Mouse (Mus musculus) kidney, postnatal 36 days (tissue): ENCODE measurements around the gene Plekhm1.

Source experiments
- DNase-seq, 2 experiments: peaks; one replicate each; pipeline ENCODE4 v3.0.0; 2021 to 2022; ENCODE audit warnings: mixed read lengths in 2 of 2

Plekhm1 gene

DNA sequence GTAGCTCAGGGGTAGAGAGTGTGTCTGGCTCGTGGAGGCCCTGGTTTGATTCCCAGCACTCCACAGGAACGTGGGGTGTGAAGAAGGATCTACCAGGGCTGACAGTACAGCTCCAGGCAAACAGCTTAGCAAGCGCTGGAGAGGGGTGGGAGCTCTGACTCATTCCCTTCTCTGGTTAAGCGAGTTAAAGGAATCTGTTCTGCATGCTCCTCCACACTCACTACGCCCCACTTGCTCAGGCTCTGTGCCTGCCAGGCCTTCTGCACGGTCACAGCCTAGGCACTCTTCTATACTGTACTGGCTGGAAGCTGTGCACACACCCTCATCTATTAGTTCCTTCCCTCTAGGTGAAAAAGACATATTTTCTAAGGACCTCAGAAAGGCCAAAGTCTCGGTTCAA, 18.5 kb downstream of the Plekhm1 start:
- no peak for DNase-seq

DNA sequence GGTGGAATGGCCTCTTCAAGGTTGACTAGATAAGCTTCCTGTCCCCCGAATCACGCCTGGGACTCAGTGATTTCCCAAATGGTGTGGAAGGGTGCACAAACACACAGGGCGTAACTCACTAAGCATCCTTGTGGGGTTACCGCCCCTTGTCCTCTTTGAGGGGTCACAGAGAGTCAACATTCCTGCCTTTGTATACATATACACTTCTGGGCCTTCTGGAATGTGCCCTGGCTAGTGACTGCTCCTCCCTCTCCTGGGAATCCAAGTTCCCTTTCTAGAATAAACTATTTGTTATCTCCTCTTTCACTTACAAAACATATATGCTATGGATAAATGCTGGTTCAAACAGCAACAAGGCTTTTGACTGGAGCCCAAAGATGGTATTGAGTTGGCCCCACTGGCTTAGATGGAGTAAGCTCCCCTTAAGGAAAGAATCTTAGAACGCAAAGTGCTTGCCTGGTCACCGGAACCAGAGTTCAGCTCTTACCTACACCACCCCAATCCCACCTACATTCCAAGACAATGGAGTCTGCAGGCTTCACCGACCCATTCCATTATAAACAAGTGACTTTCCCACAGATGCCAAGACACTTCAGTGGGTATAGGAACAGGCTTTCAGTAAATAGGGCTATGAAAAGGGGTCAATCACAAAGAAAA, 24.5 kb downstream of the Plekhm1 start:
- DNase-seq, result no peak

GRCm38 (mm10) chr11:103386827-103387226, 25.7 kb downstream of the Plekhm1 start:
- DNase-seq, result no peak

- peak; percentile 74 to 87 for DNase-seq
Measured at GRCm38 (mm10) chr11:103381956-103382613, 30.4 kb downstream of the Plekhm1 start.

GRCm38 (mm10) chr11:103381505-103381904, 31.0 kb downstream of the Plekhm1 start:
- DNase-seq, result no peak

DNA sequence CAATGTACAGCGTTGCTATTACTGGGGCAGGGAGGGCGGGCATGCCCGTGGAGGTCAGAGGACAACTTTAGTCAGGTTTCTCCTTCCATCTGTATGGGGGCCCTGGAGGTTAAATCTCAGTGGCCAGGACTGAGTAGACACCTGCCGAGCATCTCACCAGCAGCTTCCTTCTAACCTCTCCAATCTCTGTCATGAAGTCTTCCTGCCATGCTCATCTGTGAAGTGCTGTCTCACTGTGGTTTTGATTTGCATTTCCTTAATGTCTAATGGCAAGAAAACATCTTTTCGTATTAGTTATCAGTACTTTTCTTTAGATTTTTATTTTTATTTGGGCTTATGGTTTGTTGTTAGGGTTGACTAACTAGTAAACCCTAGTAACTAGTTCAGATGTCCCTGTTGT, 32.0 kb downstream of the Plekhm1 start:
- no peak for DNase-seq

DNA sequence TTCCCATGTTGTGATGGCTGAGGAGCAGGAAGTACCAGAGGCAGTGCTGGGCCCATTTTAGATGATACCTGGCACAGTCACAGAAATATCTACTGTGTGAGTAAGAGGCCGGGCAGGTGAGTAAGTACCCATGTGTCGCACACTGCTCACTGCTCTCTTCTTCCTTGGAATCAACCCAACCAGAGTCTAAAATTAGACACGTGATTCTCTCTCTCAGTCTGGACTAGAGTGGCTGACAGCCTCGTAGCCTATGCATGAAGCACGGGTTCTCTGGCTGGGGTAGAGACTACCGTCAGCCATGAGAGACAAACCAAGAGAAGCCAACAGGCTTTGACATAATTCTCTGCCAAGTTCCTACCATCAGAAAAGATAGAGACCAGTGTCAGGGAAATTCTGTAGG, 34.1 kb downstream of the Plekhm1 start:
- DNase-seq, result no peak

- no peak for DNase-seq
Measured at GRCm38 (mm10) chr11:103375772-103376171, 36.7 kb downstream of the Plekhm1 start.

DNA sequence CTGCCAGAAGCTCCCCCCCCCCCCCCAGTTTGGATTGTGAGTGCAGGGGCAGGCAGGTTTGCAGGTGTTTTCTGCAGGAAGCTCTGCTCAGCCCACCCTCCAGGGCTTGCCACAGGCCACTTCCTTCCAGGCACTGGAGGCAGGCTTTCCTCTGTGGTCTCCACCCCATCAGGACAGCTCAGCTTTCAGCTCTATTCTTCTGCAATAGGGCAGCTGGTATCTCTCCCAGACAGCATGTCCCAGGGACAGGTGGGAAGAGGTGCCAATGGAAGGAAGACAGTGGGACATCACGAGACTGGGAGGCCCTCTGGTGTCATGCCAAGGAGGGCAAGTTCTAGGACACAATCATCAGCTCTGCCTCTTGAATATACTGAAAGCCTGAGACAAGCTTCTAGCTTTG, 37.2 kb downstream of the Plekhm1 start:
- no peak for DNase-seq

- no peak for DNase-seq
Measured at GRCm38 (mm10) chr11:103373922-103374321, 38.6 kb downstream of the Plekhm1 start.

DNA sequence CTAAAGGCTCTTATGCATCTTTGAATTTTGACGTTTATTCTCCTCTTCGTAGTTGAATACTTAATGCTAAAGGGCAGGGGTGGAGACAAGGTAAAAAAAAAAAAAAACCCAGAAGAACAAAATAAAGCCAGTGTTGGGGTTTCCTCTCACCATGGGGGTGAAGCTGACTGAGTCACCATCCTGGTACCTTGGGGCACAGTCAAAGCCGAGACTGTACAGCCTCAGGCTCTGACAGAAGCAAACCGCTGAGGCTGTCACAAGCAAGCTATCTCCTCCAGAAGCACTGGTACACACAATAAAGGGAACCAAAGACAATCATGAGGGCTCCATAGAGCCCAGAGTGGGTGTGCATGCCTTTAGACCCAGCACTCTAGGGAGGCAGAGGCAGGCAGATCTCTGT, 39.9 kb downstream of the Plekhm1 start:
- no peak for DNase-seq

GRCm38 (mm10) chr11:103372068-103372467, 40.4 kb downstream of the Plekhm1 start:
- DNase-seq, result peak in 1 of 2 experiments; percentile 63

DNA sequence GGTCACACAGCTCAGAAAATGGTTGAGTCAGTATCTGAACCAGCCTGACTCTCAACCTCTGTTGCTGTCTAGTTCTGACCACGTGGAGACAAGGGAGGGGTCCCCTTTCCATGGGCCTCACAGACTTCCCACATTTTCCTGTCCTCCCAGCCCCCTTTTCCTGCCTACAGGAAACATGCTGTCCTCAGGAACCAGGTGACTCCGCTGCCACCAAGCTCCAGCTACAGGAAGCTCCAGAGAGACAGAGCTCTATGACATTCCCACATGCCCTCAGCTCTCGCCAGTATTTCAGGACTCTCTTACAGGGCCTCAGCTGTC, 41.3 kb downstream of the Plekhm1 start:
- peak; percentile 59 to 82 for DNase-seq

DNA sequence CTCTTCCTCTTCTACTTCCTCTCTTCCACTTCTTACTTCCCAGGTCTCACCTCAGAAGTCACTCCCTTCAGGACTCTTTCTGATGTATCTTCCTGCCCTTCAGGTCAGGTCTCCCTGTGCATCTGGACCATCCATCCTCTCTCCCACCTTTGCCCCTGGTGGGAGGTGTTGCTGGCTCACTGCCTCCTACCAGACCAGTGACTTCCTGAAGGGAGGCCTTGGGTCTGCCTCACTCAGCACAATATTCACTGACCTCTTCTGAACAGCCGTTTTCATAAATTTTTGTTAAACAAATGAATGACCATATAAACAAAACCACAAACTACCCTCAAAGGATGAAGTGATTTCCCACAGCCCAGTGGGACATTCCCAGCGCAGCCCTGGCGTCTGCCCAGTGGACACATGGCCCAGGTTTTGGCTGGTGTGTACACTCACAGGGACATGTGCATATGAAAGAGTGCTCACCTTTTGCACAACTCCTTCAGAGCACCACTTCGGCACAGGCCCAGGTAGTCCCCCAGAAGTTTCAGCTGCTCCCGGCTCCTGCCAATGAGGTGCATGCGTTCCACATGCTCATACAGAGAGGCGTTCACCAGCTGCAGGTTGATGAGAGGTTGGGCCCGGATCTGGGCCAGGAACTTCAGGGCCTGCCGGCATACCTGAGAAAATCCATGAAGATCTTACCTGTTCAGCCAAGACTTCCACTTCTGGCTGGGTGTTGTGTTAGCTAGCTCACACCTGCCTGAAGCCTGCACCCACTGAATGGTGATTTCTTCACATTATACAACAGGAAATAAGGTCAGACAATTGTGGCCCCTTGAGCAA, 41.9 kb downstream of the Plekhm1 start:
- DNase-seq, result no peak

DNA sequence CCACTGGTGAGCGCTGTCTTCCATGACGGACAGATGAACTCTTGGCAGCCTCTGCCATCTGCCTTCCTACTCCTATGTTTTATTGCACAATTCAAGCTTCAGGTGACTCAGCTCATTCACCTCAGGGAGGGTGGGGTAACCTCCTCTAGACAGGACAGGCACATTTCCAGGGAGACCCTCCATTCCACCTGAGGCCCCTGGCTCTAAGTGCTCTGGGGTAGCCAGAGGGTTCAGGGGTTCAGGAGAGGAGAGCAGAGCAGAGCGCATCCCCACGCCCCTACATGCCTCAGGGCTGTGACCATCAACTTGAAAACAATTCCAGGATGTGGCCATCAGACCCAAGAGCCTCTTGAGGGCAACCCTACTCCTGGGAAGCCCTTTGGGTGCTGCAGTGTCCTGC, 47.0 kb downstream of the Plekhm1 start:
- no peak for DNase-seq

- no peak for DNase-seq
Measured at GRCm38 (mm10) chr11:103365022-103365421, 47.5 kb downstream of the Plekhm1 start.

DNA sequence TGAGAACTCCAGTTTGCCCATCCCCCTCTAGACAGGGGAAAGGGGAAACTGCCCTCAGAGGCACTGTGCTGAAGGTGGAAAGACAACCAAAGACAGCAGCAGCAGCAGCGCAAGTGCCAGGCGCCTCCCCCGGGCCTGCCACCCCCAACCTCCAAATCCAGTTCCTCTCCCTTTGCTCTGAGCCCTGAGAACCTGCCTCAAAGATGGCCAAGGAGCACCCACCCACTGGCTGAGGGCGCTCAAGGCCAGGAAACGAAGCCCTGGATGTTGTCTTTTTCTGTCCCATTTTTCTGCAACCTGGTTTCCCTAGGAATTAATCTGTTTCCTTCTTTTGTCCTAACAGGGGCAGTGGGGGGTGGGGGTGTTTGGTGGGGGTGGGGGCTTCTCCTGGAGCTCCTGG, 48.2 kb downstream of the Plekhm1 start:
- no peak for DNase-seq

DNA sequence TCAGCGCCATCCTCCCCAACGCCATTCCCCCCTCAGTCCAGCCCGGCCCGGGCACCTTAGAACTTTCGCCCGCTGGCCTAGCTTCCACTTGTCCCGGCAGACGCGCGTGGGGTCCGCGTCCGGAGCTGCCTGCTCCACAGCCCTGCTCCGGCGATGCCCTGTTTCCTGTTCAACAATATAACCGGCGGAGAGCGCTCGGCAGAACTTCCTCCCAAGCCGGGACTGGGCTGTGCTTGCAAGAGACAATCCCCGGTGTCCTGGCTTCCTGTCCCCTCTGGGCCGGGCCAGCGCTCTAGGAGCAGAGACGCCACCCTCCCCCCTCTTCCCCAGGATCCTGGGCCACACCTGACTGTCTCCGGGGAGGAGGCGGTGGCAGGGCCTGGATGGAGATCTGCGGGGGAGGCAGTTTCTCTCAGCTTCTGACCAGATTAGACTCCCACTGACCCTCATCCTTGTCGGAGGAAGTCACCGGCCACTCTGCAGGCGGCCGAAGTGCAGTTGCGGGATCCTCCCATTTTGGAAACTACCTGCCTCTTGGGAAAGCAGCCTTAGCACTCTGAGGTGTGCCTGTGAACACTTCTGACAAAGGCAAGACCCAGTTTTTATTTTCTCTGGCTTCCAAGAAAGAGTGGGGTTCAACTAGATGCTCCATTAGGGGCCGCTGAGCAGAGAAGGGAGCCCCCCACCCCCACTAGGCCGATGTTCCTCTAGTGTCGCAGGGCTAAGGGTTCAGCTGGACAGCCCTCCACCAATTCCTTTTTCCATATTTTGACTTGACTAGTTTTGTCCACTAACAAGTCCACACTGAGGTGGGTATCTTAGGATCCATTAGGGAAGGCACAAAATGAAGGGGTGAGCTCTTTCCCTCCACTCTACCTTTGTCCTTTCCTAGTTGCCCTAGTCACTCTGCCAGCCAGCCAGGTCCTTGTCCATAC, 49.0 kb downstream of the Plekhm1 start, which contains the start of gene Arhgap27:
Gene Arhgap27 (minus strand): TSS at position 479 of the 935 bp plus-strand sequence.
- DNase-seq, result peak; percentile 89 to 92

- peak in 1 of 2 experiments; percentile 41 for DNase-seq
Measured at GRCm38 (mm10) chr11:103362521-103363181, 49.8 kb downstream of the Plekhm1 start.

- peak in 1 of 2 experiments; percentile 53 for DNase-seq
Measured at GRCm38 (mm10) chr11:103362054-103362432, 50.4 kb downstream of the Plekhm1 start.

GRCm38 (mm10) chr11:103361396-103362053, 51.0 kb downstream of the Plekhm1 start:
- DNase-seq, result peak in 1 of 2 experiments; percentile 68
